Mouse (Mus musculus): ENCODE measurements around the gene Dhcr24. TPM values are rescaled to one million over a fixed set of nuclear protein-coding genes. Genes with fewer than 3 reads are reported as not detected.

Dhcr24 gene
- total and polyA plus RNA-seq, 2 experiments from 2014 or later = 7.7 to 105 TPM

DNA sequence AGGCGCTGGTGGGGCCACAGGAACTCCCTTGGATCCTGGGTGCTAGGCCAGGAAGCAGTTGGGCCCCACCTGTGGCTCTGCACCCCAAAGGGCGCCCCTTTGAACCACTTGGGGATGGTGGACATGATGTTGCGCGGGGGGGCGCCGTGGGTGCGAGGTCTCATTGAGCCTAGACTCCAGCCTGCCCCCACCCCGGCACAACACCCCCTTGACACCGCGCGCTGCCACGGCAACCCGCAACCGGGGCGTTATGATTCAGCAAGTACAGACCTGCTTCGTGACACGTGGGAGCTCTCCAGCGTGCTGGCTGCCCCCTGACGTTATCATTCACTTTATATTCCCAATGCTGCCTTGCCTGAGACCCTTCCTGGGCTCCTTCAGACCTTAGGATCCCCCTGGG is 56.2 kb downstream of the Dhcr24 start, which contains the start of gene Lexm:
Lexm (minus strand) TSS at position 186 of the 400 bp plus-strand sequence.
- ATAC-seq = peak; percentile 57; the same call in 1 of the 2 replicates
- Histone ChIP-seq H3K4me2 (ENCODE audit: low read depth) (peak within 1 kb of the TSS; percentile 50), H3K36me3 (ENCODE audit: insufficient read depth) (no peaks in the 10 kb centered on the region), H3K4me3 (ENCODE audit: low read depth, low read length) (peak within 1 kb of the TSS; percentile 16), H3K4me1 (ENCODE audit: insufficient read depth) (0 out of 2 replicates have a peak, but pooled peaks cover 6% of the 10 kb centered on the region), H3K9me3 (ENCODE audit: low read length) (no peaks in the 10 kb centered on the region), H3K27ac (ENCODE audit: low read depth, low read length) (no peak within 1 kb of the TSS), H3K27me3 (ENCODE audit: insufficient read depth, low read length) (no peaks in the 10 kb centered on the region; the same call in 1 of the 2 replicates), H3K9ac (peak within 1 kb of the TSS; percentile 31)
- WGBS = 5% methylated on average over 15 of the region's 19 CpGs
- DNase-seq = peak; percentile 20
- TF ChIP-seq CTCF (IDR thresholded peaks at IDR 0.05; ENCODE audit: low read depth) = no peak

DNA sequence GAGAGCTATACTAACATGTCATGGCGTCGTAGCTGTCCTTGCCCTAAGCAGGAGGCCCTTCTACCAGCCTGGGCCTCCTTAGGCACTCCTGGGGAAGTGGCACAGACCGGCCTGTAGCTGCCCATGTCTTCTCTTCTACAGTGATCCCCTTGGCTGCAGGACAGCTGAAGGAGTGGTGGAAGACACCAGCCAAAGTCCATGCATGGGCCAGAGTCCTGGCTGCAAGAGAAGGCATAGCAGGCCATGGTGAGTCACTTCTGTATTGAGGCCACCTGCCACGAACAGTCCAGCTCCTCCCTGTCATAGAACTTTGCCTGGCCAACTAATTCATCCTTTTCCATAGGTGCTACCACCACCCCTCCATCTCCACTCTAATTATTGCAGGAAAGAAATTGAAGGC is 58.1 kb downstream of the Dhcr24 start:
- DNase-seq (no peak), ATAC-seq (no peak)
- H3K4me3 ChIP-seq (ENCODE audit: low read depth, low read length) = no peak overlapping the region
- no peak for TF ChIP-seq CTCF (IDR thresholded peaks at IDR 0.05; ENCODE audit: low read depth)
- no peak overlapping the region for H3K27ac ChIP-seq (ENCODE audit: low read depth, low read length)
- H3K9ac ChIP-seq = no peak overlapping the region
- no peak overlapping the region for H3K4me2 ChIP-seq (ENCODE audit: low read depth)
- H3K27me3 ChIP-seq (ENCODE audit: insufficient read depth, low read length) = peaks cover 12% of the 10 kb centered on the region
- H3K4me1 ChIP-seq (ENCODE audit: insufficient read depth) = 0 out of 2 replicates have a peak, but pooled peaks cover 6% of the 10 kb centered on the region
- H3K9me3 ChIP-seq (ENCODE audit: low read length) = no peaks in the 10 kb centered on the region
- WGBS = 89% methylated on average over 4 of the region's 4 CpGs
- no peaks in the 10 kb centered on the region for H3K36me3 ChIP-seq (ENCODE audit: insufficient read depth)

DNA sequence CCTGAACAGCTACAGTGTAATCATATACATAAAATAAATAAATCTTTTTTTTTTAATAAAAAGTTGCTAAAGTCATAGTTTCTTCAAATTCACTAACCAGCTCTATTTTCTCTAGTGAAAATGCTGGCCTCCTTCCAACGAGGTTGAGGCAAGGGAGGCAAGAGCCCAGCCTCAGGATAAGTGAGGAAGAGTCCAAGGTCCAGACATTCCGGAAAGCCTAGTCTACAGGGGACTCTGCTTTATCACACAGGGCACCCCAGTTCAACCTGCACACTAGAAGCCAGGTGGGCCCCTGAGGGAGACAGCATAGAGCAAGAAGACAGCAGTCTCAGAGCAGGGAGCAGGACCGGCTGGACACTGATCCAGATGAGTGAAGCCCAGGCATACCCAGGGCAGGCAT is 60.6 kb downstream of the Dhcr24 start:
- DNase-seq (no peak), ATAC-seq (no peak)
- WGBS = 70% methylated on average over 3 of the region's 3 CpGs
- Histone ChIP-seq H3K36me3 (ENCODE audit: insufficient read depth) (no peaks in the 10 kb centered on the region), H3K9ac (no peak overlapping the region), H3K4me2 (ENCODE audit: low read depth) (no peak overlapping the region), H3K4me1 (ENCODE audit: insufficient read depth) (0 out of 2 replicates have a peak, but pooled peaks cover 6% of the 10 kb centered on the region), H3K27ac (ENCODE audit: low read depth, low read length) (no peak overlapping the region), H3K9me3 (ENCODE audit: low read length) (no peaks in the 10 kb centered on the region), H3K27me3 (ENCODE audit: insufficient read depth, low read length) (peaks cover 20% of the 10 kb centered on the region), H3K4me3 (ENCODE audit: low read depth, low read length) (no peak overlapping the region)
- no peak for TF ChIP-seq CTCF (IDR thresholded peaks at IDR 0.05; ENCODE audit: low read depth)

DNA sequence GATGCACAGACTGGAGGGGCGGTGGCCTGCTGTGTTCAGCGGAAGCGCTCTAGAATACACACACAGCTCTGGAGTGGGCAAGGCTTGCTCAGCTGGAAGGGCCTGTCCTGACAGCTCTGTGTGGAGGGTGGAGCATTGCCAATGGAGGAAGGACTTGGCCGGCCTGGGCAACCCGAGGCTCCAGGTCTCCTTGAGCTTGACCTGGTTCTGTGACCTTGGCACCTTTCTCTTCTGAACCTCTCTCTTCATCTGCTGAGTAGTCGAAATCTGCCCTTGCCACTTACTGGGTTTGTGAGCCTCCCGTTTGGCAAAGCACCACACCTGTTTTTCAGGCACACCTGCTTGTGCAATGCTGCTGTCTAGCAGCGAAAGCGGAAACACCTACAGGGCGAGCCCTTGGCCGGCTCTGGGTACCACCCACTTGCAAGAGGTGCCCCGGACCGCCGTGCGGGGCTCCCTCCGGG is 61.2 kb downstream of the Dhcr24 start, which contains the start of gene Ttc22:
Ttc22 (plus strand) TSS at position 403 of the 464 bp plus-strand sequence.
- no peak within 1 kb of the TSS for H3K27ac ChIP-seq (ENCODE audit: low read depth, low read length)
- no peak for DNase-seq
- no peak within 1 kb of the TSS for H3K4me3 ChIP-seq (ENCODE audit: low read depth, low read length)
- no peak for ATAC-seq
- no peak for TF ChIP-seq CTCF (IDR thresholded peaks at IDR 0.05; ENCODE audit: low read depth)
- peak within 1 kb of the TSS; percentile 19; the same call in 1 of the 2 replicates for H3K4me2 ChIP-seq (ENCODE audit: low read depth)
- peaks cover 20% of the 10 kb centered on the region for H3K27me3 ChIP-seq (ENCODE audit: insufficient read depth, low read length)
- no peaks in the 10 kb centered on the region for H3K36me3 ChIP-seq (ENCODE audit: insufficient read depth)
- 0 out of 2 replicates have a peak, but pooled peaks cover 3% of the 10 kb centered on the region for H3K4me1 ChIP-seq (ENCODE audit: insufficient read depth)
- H3K9ac ChIP-seq = no peak within 1 kb of the TSS
- WGBS = 33% methylated on average over 16 of the region's 16 CpGs
- H3K9me3 ChIP-seq (ENCODE audit: low read length) = no peaks in the 10 kb centered on the region

- Histone ChIP-seq H3K4me2 (ENCODE audit: low read depth) (peak overlapping the region; percentile 19; the same call in 1 of the 2 replicates), H3K4me3 (ENCODE audit: low read depth, low read length) (no peak overlapping the region), H3K36me3 (ENCODE audit: insufficient read depth) (no peaks in the 10 kb centered on the region), H3K4me1 (ENCODE audit: insufficient read depth) (no peaks in the 10 kb centered on the region), H3K9ac (no peak overlapping the region), H3K27me3 (ENCODE audit: insufficient read depth, low read length) (peaks cover 20% of the 10 kb centered on the region), H3K27ac (ENCODE audit: low read depth, low read length) (no peak overlapping the region), H3K9me3 (ENCODE audit: low read length) (no peaks in the 10 kb centered on the region)
- DNase-seq (no peak), ATAC-seq (no peak)
- WGBS = 30% methylated on average over 28 of the region's 28 CpGs
- no peak for TF ChIP-seq CTCF (IDR thresholded peaks at IDR 0.05; ENCODE audit: low read depth)
Observed at GRCm38 (mm10) chr4:106622712-106623111, 61.9 kb downstream of the Dhcr24 start.

DNA sequence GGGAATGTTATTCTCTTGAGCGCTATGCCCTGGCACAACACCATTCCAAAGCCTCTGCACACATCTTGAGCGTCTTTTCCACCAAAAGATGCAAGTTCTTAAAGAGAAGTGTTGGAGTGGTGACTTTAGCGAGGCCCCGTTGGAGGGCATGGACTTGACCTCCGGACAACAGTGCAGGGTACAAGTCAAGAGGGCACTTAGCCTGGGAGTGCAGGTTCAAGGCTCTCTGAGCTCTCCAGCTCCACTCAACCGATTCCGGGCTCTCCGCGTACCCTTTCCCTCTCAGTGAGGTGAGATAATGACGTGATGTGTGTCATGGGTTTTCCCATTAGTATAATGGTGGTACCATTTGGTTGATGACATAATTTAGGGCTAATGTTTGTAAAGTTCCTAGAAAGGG is 63.4 kb downstream of the Dhcr24 start:
- Histone ChIP-seq H3K9ac (no peak overlapping the region), H3K27me3 (ENCODE audit: insufficient read depth, low read length) (peaks cover 20% of the 10 kb centered on the region), H3K4me1 (ENCODE audit: insufficient read depth) (no peaks in the 10 kb centered on the region), H3K9me3 (ENCODE audit: low read length) (no peaks in the 10 kb centered on the region), H3K36me3 (ENCODE audit: insufficient read depth) (no peaks in the 10 kb centered on the region), H3K4me3 (ENCODE audit: low read depth, low read length) (no peak overlapping the region), H3K4me2 (ENCODE audit: low read depth) (no peak overlapping the region), H3K27ac (ENCODE audit: low read depth, low read length) (no peak overlapping the region)
- TF ChIP-seq CTCF (IDR thresholded peaks at IDR 0.05; ENCODE audit: low read depth) = no peak
- no peak for DNase-seq
- WGBS = 91% methylated on average over 10 of the region's 10 CpGs
- no peak for ATAC-seq

DNA sequence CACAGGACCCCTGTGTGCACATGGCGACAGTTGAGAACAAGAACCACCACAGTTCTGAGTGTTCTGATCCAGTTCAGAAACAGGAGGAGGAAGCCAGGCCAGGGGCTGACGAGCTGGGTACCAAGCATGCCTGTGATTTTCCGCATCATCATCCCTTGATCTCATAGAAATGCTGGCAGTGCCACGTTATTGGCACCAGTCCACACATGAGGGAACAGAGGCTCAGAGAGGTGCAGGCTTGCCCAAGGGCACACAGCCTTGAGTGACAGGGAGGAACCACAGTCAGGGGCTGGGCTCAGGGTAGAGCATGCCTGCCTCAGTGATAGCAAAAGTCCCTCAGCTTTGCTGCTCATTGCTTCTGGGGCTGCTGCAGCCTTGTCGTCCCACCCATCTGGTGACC is 67.0 kb downstream of the Dhcr24 start:
- Histone ChIP-seq H3K9ac (no peak overlapping the region), H3K27me3 (ENCODE audit: insufficient read depth, low read length) (peaks cover 19% of the 10 kb centered on the region), H3K27ac (ENCODE audit: low read depth, low read length) (no peak overlapping the region), H3K9me3 (ENCODE audit: low read length) (no peaks in the 10 kb centered on the region), H3K4me1 (ENCODE audit: insufficient read depth) (peaks cover 19% of the 10 kb centered on the region), H3K4me3 (ENCODE audit: low read depth, low read length) (no peak overlapping the region), H3K4me2 (ENCODE audit: low read depth) (no peak overlapping the region), H3K36me3 (ENCODE audit: insufficient read depth) (no peaks in the 10 kb centered on the region)
- no peak for DNase-seq
- no peak for ATAC-seq
- 63% methylated on average over 5 of the region's 5 CpGs for WGBS
- TF ChIP-seq CTCF (IDR thresholded peaks at IDR 0.05; ENCODE audit: low read depth) = no peak

Data from forebrain, postnatal 0 days (tissue).